Mouse (Mus musculus): ENCODE measurements around the gene Maff. TPM values are rescaled to one million over a fixed set of nuclear protein-coding genes. Genes with fewer than 3 reads are reported as not detected.

Maff gene
- polyA plus RNA-seq, 1 experiment from 2014 or later, result 2.1 TPM

MicroRNA genes within 50 kb of the gene (microRNA counts, 519-probe panel; counts per million panel counts)
- 2,303 counts per million, percentile 37 among the panel's probes with 10 or more counts for microRNA mmu-miR-1943

Small RNA genes within 50 kb of the gene (microRNA-seq; reads per million reads assigned to microRNA genes)
- 1.5 reads per million for gene Mir1943

Other genes with a start within 250 kb of the Maff start
- 0.86 and 1.3 TPM in 2 replicates for gene Micall1, start 237.7 kb upstream of the Maff start, polyA plus RNA-seq (2015; fragmentation: Nextera tagmentation; extraction: Ambion mirVana)
- gene Polr2f, start 205.6 kb upstream of the Maff start, polyA plus RNA-seq (2015; fragmentation: Nextera tagmentation; extraction: Ambion mirVana), result 118 and 125 TPM in 2 replicates
- gene 1700088E04Rik, start 205.4 kb upstream of the Maff start, polyA plus RNA-seq (2015; fragmentation: Nextera tagmentation; extraction: Ambion mirVana), result 0.47 and 0.69 TPM in 2 replicates
- gene Sox10, start 181.4 kb upstream of the Maff start, polyA plus RNA-seq (2015; fragmentation: Nextera tagmentation; extraction: Ambion mirVana), result 0.09 and 0.12 TPM in 2 replicates
- 12.2 and 13.1 TPM in 2 replicates for gene Pick1, start 117.4 kb upstream of the Maff start, polyA plus RNA-seq (2015; fragmentation: Nextera tagmentation; extraction: Ambion mirVana)
- not detected in 2 replicates for gene Gm49486, start 117.2 kb upstream of the Maff start, polyA plus RNA-seq (2015; fragmentation: Nextera tagmentation; extraction: Ambion mirVana)
- gene Slc16a8, start 91.9 kb upstream of the Maff start, polyA plus RNA-seq (2015; fragmentation: Nextera tagmentation; extraction: Ambion mirVana), result not detected in 2 replicates
- 2.4 and 2.7 TPM in 2 replicates for gene Baiap2l2, start 61.1 kb upstream of the Maff start, polyA plus RNA-seq (2015; fragmentation: Nextera tagmentation; extraction: Ambion mirVana)
- 14.8 and 15.6 TPM in 2 replicates for gene Pla2g6, start 18.2 kb upstream of the Maff start, polyA plus RNA-seq (2015; fragmentation: Nextera tagmentation; extraction: Ambion mirVana)
- 11.6 and 11.7 TPM in 2 replicates for gene Tmem184b, start 56.9 kb downstream of the Maff start, polyA plus RNA-seq (2015; fragmentation: Nextera tagmentation; extraction: Ambion mirVana)
- gene Csnk1e, start 108.9 kb downstream of the Maff start, polyA plus RNA-seq (2015; fragmentation: Nextera tagmentation; extraction: Ambion mirVana), result 8.0 and 9.2 TPM in 2 replicates
- gene Kcnj4, start 158.6 kb downstream of the Maff start, polyA plus RNA-seq (2015; fragmentation: Nextera tagmentation; extraction: Ambion mirVana), result not detected in 2 replicates
- 4.5 and 5.3 TPM in 2 replicates for gene Kdelr3, start 169.8 kb downstream of the Maff start, polyA plus RNA-seq (2015; fragmentation: Nextera tagmentation; extraction: Ambion mirVana)
- gene Ddx17, start 200.1 kb downstream of the Maff start, polyA plus RNA-seq (2015; fragmentation: Nextera tagmentation; extraction: Ambion mirVana), result 11.6 and 12.8 TPM in 2 replicates